Mouse (Mus musculus) lung, adult 18-20 months (tissue): ENCODE data around the gene Sv2a.

Experiments
- DNase-seq, 2 experiments: peaks; one replicate each; pipeline ENCODE4 v3.0.0; 2022; ENCODE audit warnings: mixed read lengths in 2 of 2

Gene Sv2a

GRCm38 (mm10) chr3:96220765-96221639 is 40.1 kb downstream of the Sv2a start, which contains the start of the genes Hist2h2ac and Hist2h2be:
Gene Hist2h2ac, minus strand, starts transcription at chr3:96220880.
Gene Hist2h2be, plus strand, starts transcription at chr3:96221119.
- peak; percentile 91 to 93 for DNase-seq

GRCm38 (mm10) chr3:96221640-96222038 is 40.7 kb downstream of the Sv2a start:
- no peak for DNase-seq

GRCm38 (mm10) chr3:96222774-96223173 is 41.8 kb downstream of the Sv2a start:
- no peak for DNase-seq

GRCm38 (mm10) chr3:96225421-96225820 is 44.5 kb downstream of the Sv2a start:
- DNase-seq, result no peak

GRCm38 (mm10) chr3:96226695-96227648 is 46.0 kb downstream of the Sv2a start:
- DNase-seq, result peak in 1 of 2 experiments; percentile 41

- DNase-seq, result no peak
Observed at GRCm38 (mm10) chr3:96228828-96229227, 47.9 kb downstream of the Sv2a start.

GRCm38 (mm10) chr3:96230404-96230803 is 49.5 kb downstream of the Sv2a start:
- no peak for DNase-seq

- DNase-seq, result no peak
Observed at GRCm38 (mm10) chr3:96230910-96231757, 50.2 kb downstream of the Sv2a start.

GRCm38 (mm10) chr3:96231758-96232120 is 50.8 kb downstream of the Sv2a start:
- DNase-seq, result peak; percentile 57 to 76

- no peak for DNase-seq
Observed at GRCm38 (mm10) chr3:96234914-96235313, 54.0 kb downstream of the Sv2a start.

GRCm38 (mm10) chr3:96235836-96236235 is 54.9 kb downstream of the Sv2a start:
- DNase-seq, result no peak

- DNase-seq, result no peak
Observed at GRCm38 (mm10) chr3:96236834-96237334, 55.9 kb downstream of the Sv2a start.

- no peak for DNase-seq
Observed at GRCm38 (mm10) chr3:96237335-96237903, 56.5 kb downstream of the Sv2a start.

GRCm38 (mm10) chr3:96237904-96238511 is 57.1 kb downstream of the Sv2a start:
- no peak for DNase-seq

GRCm38 (mm10) chr3:96238954-96239793 is 58.2 kb downstream of the Sv2a start, which contains the start of gene Hist2h3c2:
Gene Hist2h3c2, minus strand, starts transcription at chr3:96239127.
- DNase-seq, result peak; percentile 48 to 66

GRCm38 (mm10) chr3:96239949-96240798 is 59.2 kb downstream of the Sv2a start, which contains the start of gene Hist2h2aa2:
Gene Hist2h2aa2, minus strand, starts transcription at chr3:96240276.
- DNase-seq, result peak; percentile 97 to 98

- DNase-seq, result no peak
Observed at GRCm38 (mm10) chr3:96240799-96241197, 59.8 kb downstream of the Sv2a start.

GRCm38 (mm10) chr3:96243921-96244572 is 63.1 kb downstream of the Sv2a start:
- DNase-seq, result no peak
